In the genomic region with DNA sequence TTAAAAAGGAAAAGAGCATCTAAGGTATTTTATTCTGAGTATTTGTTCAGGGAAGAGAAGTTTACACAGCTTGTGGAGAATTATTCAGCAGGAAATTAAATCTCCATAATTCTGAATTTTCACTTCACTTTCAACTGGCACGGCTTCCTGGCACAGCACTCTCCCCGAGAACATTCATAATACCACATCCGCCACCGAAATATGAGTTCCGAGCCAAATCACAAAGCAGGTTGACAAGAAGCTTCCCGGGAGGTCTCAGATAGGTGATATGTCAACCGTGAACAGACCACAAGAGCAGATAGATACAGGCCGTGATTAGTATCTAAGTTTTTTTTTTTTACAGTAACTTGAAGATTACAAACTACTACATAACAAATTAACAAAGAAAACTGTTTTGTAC, we compare ENCODE assay signal across 20 mouse cellular contexts.
DNase-seq lines count a peak whose midpoint lies in the region; ATAC-seq and TF ChIP-seq lines count a peak whose summit lies in the region.
"Had no signal": no experiment of that assay in that cellular context is flagged by ENCODE, and none has a peak within 500 bp of the region (broad histone marks: within the 10 kb centered on the region; RNA-seq: fewer than 3 reads in every experiment).

No protein-coding gene starts in this region.

- H3K9ac ChIP-seq in forebrain, postnatal 0 days: no peak overlapping the region
- H3K9ac ChIP-seq in forebrain, embryonic 16.5 days (replicated peaks; ENCODE audit: low read depth, low read length): no peak overlapping the region
- H3K9ac ChIP-seq: embryonic facial prominence, embryonic 15.5 days; liver, embryonic 14.5 days; lung, embryonic 15.5 days had no signal

- H3K36me3 ChIP-seq in forebrain, postnatal 0 days (ENCODE audit: insufficient read depth): no peaks in the 10 kb centered on the region
- no peaks in the 10 kb centered on the region for H3K36me3 ChIP-seq in forebrain, embryonic 16.5 days (ENCODE audit: control insufficient read depth, insufficient read depth)
- H3K36me3 ChIP-seq: embryonic facial prominence, embryonic 15.5 days; lung, embryonic 15.5 days had no signal

- ATAC-seq in forebrain, postnatal 0 days: no peak
- ATAC-seq in forebrain, embryonic 16.5 days: no peak
- ATAC-seq: activated CD4-positive, CD25-positive, alpha-beta regulatory T cell, adult 4 months; Patski had no signal

- H3K27ac ChIP-seq in forebrain, postnatal 0 days (ENCODE audit: low read depth, low read length): no peak overlapping the region
- H3K27ac ChIP-seq in forebrain, embryonic 16.5 days (ENCODE audit: low read length): no peak overlapping the region
- H3K27ac ChIP-seq: embryonic facial prominence, embryonic 15.5 days; heart, adult 2 months; kidney, postnatal 0 days; liver, embryonic 14.5 days; lung, embryonic 15.5 days had no signal

- WGBS in forebrain, postnatal 0 days: 63% methylated on average over 8 of the region's 8 CpGs
- WGBS in forebrain, embryonic 16.5 days: 62% methylated on average over 8 of the region's 8 CpGs

- no peak for TF ChIP-seq CTCF in forebrain, postnatal 0 days (IDR thresholded peaks at IDR 0.05; ENCODE audit: low read depth)

- no peaks in the 10 kb centered on the region for H3K4me1 ChIP-seq in forebrain, postnatal 0 days (ENCODE audit: insufficient read depth)
- H3K4me1 ChIP-seq in forebrain, embryonic 16.5 days (replicated peaks; ENCODE audit: control insufficient read depth, insufficient read depth, low read length): no peaks in the 10 kb centered on the region
- H3K4me1 ChIP-seq: embryonic facial prominence, embryonic 15.5 days had no signal

- no peak overlapping the region for H3K4me2 ChIP-seq in forebrain, postnatal 0 days (ENCODE audit: low read depth)
- no peak overlapping the region for H3K4me2 ChIP-seq in forebrain, embryonic 16.5 days (ENCODE audit: low read length)
- H3K4me2 ChIP-seq: embryonic facial prominence, embryonic 15.5 days; lung, embryonic 15.5 days had no signal

- H3K27me3 ChIP-seq in forebrain, postnatal 0 days (ENCODE audit: insufficient read depth, low read length): no peaks in the 10 kb centered on the region
- H3K27me3 ChIP-seq in forebrain, embryonic 16.5 days (replicated peaks; ENCODE audit: control insufficient read depth, insufficient read depth, low read length): no peaks in the 10 kb centered on the region
- H3K27me3 ChIP-seq: embryonic facial prominence, embryonic 15.5 days; lung, embryonic 15.5 days; Patski had no signal

- DNase-seq in forebrain, postnatal 0 days: peak; percentile 42
- peak; percentile 3 for DNase-seq in right cerebral cortex, postnatal 4 days
- no peak for DNase-seq in right cerebral cortex, postnatal 14 days
- peak; percentile 38 to 54 for DNase-seq in cerebellum, postnatal 10 days
- no peak for DNase-seq in heart, adult 18-20 months
- no peak for DNase-seq in kidney, postnatal 10 days
- DNase-seq: adrenal gland, postnatal 25 days; gastrocnemius, postnatal 10 days; heart, adult 2 months; heart, postnatal 4 days; kidney, adult 11 months; lung, postnatal 4 days; thymus, postnatal 36 days had no signal

- no peaks in the 10 kb centered on the region for H3K9me3 ChIP-seq in forebrain, postnatal 0 days (ENCODE audit: low read length)
- H3K9me3 ChIP-seq in forebrain, embryonic 16.5 days (ENCODE audit: control insufficient read depth, low read length): no peaks in the 10 kb centered on the region
- H3K9me3 ChIP-seq: embryonic facial prominence, embryonic 15.5 days; lung, embryonic 15.5 days had no signal

- no peak overlapping the region for H3K4me3 ChIP-seq in forebrain, postnatal 0 days (ENCODE audit: low read depth, low read length)
- no peak overlapping the region for H3K4me3 ChIP-seq in forebrain, embryonic 16.5 days (replicated peaks; ENCODE audit: low read length)
- H3K4me3 ChIP-seq: embryonic facial prominence, embryonic 15.5 days; heart, adult 2 months; lung, embryonic 15.5 days had no signal

Comparison
In these comparisons a context has a peak if more than half of its experiments do, and no peak if none do; other contexts are left out.
1. DNase-seq: peak in forebrain, postnatal 0 days (single experiment), right cerebral cortex, postnatal 4 days (single experiment) and cerebellum, postnatal 10 days (2 of 2); none in right cerebral cortex, postnatal 14 days (single experiment), heart, adult 18-20 months (0 of 2) and kidney, postnatal 10 days (single experiment).